Mouse (Mus musculus): ENCODE results near the gene Cyp3a13.

DNA sequence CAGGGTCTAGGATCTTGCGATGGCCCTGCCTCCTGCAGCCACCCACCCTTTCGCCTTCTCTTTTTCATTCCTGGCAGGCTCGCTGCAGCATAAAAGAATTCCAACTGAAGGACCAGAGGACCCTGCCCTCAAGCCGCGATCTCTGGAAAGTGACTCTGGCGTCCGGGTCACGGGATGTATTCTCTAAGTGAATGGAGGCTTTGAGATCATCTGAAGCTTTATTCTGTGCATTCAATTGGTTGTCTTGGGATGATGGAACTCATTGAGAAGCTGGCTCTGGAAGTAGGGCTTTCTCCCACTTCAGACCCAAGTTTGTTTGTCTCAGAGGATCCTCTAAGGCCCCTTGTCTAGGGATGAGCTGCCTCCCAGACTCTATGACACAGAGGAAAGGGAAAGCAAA, 41.5 kb upstream of the Cyp3a13 start, which contains the start of gene Gjc3:
- TF ChIP-seq GATA1 (IDR thresholded peaks at IDR 0.05; ENCODE audit: borderline replicate concordance, low read length) (no peak), FLI1 (IDR thresholded peaks at IDR 0.05; ENCODE audit: low read length) (no peak)
